Mouse (Mus musculus): Measurements from ENCODE around the gene Itga7. TPM values are rescaled to one million over a fixed set of nuclear protein-coding genes. Genes with fewer than 3 reads are reported as not detected.

Gene Itga7
- polyA plus RNA-seq, 1 experiment from 2014 or later: 4.8 TPM

GRCm38 (mm10) chr10:128940475-128941061, 7.0 kb downstream of the Itga7 start:
- ATAC-seq (ENCODE audit: low FRiP score, low read depth): no peak
- H3K27me3 ChIP-seq: peaks cover 15% of the 10 kb centered on the region
- no peak overlapping the region for H3K4me3 ChIP-seq
- no peaks in the 10 kb centered on the region for H3K4me1 ChIP-seq
- no peaks in the 10 kb centered on the region for H3K9me3 ChIP-seq
- H3K27ac ChIP-seq: no peak overlapping the region
- WGBS: 81% methylated on average over 10 of the region's 10 CpGs
- H3K9ac ChIP-seq: no peak overlapping the region
- H3K4me2 ChIP-seq (replicated peaks): no peak overlapping the region
- H3K36me3 ChIP-seq: no peaks in the 10 kb centered on the region

GRCm38 (mm10) chr10:128945675-128946074, 12.1 kb downstream of the Itga7 start:
- Histone ChIP-seq H3K4me1 (no peaks in the 10 kb centered on the region), H3K27me3 (no peaks in the 10 kb centered on the region), H3K36me3 (no peaks in the 10 kb centered on the region), H3K4me2 (replicated peaks) (no peak overlapping the region), H3K27ac (no peak overlapping the region), H3K9me3 (no peaks in the 10 kb centered on the region), H3K4me3 (no peak overlapping the region), H3K9ac (no peak overlapping the region)
- WGBS: 23% methylated on average over 3 of the region's 3 CpGs
- no peak for ATAC-seq (ENCODE audit: low FRiP score, low read depth)

GRCm38 (mm10) chr10:128947496-128947895, 13.9 kb downstream of the Itga7 start:
- Histone ChIP-seq H3K9me3 (no peaks in the 10 kb centered on the region), H3K4me2 (replicated peaks) (no peak overlapping the region), H3K27ac (no peak overlapping the region), H3K36me3 (no peaks in the 10 kb centered on the region), H3K4me3 (no peak overlapping the region), H3K4me1 (no peaks in the 10 kb centered on the region), H3K9ac (no peak overlapping the region), H3K27me3 (no peaks in the 10 kb centered on the region)
- ATAC-seq (ENCODE audit: low FRiP score, low read depth): no peak
- WGBS: 90% methylated on average over 4 of the region's 4 CpGs

- 66% methylated on average over 16 of the region's 16 CpGs for WGBS
- ATAC-seq (ENCODE audit: low FRiP score, low read depth): no peak
- no peaks in the 10 kb centered on the region for H3K4me1 ChIP-seq
- no peak overlapping the region for H3K4me3 ChIP-seq
- no peaks in the 10 kb centered on the region for H3K9me3 ChIP-seq
- no peak overlapping the region for H3K9ac ChIP-seq
- H3K36me3 ChIP-seq: no peaks in the 10 kb centered on the region
- no peak overlapping the region for H3K27ac ChIP-seq
- H3K27me3 ChIP-seq: no peaks in the 10 kb centered on the region
- no peak overlapping the region for H3K4me2 ChIP-seq (replicated peaks)
Measured at GRCm38 (mm10) chr10:128950208-128950887, 16.7 kb downstream of the Itga7 start.

- Histone ChIP-seq H3K4me2 (replicated peaks) (no peak overlapping the region), H3K4me1 (no peaks in the 10 kb centered on the region; the same call in 1 of the 2 replicates), H3K9ac (no peak overlapping the region), H3K4me3 (no peak overlapping the region), H3K27me3 (peaks cover 6% of the 10 kb centered on the region; the same call in 1 of the 2 replicates), H3K27ac (no peak overlapping the region), H3K36me3 (no peaks in the 10 kb centered on the region), H3K9me3 (no peaks in the 10 kb centered on the region)
- ATAC-seq (ENCODE audit: low FRiP score, low read depth): no peak
- WGBS: 78% methylated on average over 10 of the region's 10 CpGs
Measured at GRCm38 (mm10) chr10:128958340-128958739, 24.7 kb downstream of the Itga7 start.

GRCm38 (mm10) chr10:128960142-128960541, 26.5 kb downstream of the Itga7 start:
- no peak for ATAC-seq (ENCODE audit: low FRiP score, low read depth)
- WGBS: 75% methylated on average over 4 of the region's 4 CpGs

GRCm38 (mm10) chr10:128960590-128961584, 27.3 kb downstream of the Itga7 start, which contains the start of gene Mettl7b:
Gene Mettl7b (minus strand): TSS chr10:128960988.
- no peak for ATAC-seq (ENCODE audit: low FRiP score, low read depth)
- no peaks in the 10 kb centered on the region; the same call in 1 of the 2 replicates for H3K4me1 ChIP-seq
- no peak within 1 kb of the TSS for H3K4me2 ChIP-seq (replicated peaks)
- H3K4me3 ChIP-seq: no peak within 1 kb of the TSS
- peaks cover 6% of the 10 kb centered on the region; the same call in 1 of the 2 replicates for H3K27me3 ChIP-seq
- no peaks in the 10 kb centered on the region for H3K36me3 ChIP-seq
- H3K9ac ChIP-seq: no peak within 1 kb of the TSS
- no peaks in the 10 kb centered on the region for H3K9me3 ChIP-seq
- 78% methylated on average over 12 of the region's 12 CpGs for WGBS
- no peak within 1 kb of the TSS for H3K27ac ChIP-seq

More at GRCm38 (mm10) chr10:128960142-128960541, 26.5 kb downstream of the Itga7 start:
- H3K27me3 ChIP-seq: peaks cover 6% of the 10 kb centered on the region; the same call in 1 of the 2 replicates
- no peak overlapping the region for H3K4me3 ChIP-seq
- no peaks in the 10 kb centered on the region for H3K9me3 ChIP-seq
- no peaks in the 10 kb centered on the region; the same call in 1 of the 2 replicates for H3K4me1 ChIP-seq
- no peaks in the 10 kb centered on the region for H3K36me3 ChIP-seq
- no peak overlapping the region for H3K4me2 ChIP-seq (replicated peaks)
- no peak overlapping the region for H3K9ac ChIP-seq
- H3K27ac ChIP-seq: no peak overlapping the region

- no peaks in the 10 kb centered on the region for H3K27me3 ChIP-seq
- H3K4me2 ChIP-seq (replicated peaks): no peak overlapping the region
- ATAC-seq (ENCODE audit: low FRiP score, low read depth): no peak
- no peak overlapping the region for H3K9ac ChIP-seq
- no peaks in the 10 kb centered on the region for H3K9me3 ChIP-seq
- H3K4me1 ChIP-seq: no peaks in the 10 kb centered on the region; the same call in 1 of the 2 replicates
- no peaks in the 10 kb centered on the region for H3K36me3 ChIP-seq
- no peak overlapping the region for H3K4me3 ChIP-seq
- WGBS: 65% methylated on average over 2 of the region's 2 CpGs
- no peak overlapping the region for H3K27ac ChIP-seq
Measured at GRCm38 (mm10) chr10:128964961-128965360, 31.3 kb downstream of the Itga7 start.

GRCm38 (mm10) chr10:128965871-128966270, 32.3 kb downstream of the Itga7 start:
- 87% methylated on average over 6 of the region's 6 CpGs for WGBS

GRCm38 (mm10) chr10:128968341-128968749, 34.7 kb downstream of the Itga7 start:
- WGBS: 9% methylated on average over 1 of the region's 1 CpGs
- Histone ChIP-seq H3K4me3 (no peak overlapping the region), H3K36me3 (no peaks in the 10 kb centered on the region), H3K27ac (no peak overlapping the region), H3K4me2 (replicated peaks) (no peak overlapping the region), H3K4me1 (no peaks in the 10 kb centered on the region), H3K9me3 (no peaks in the 10 kb centered on the region), H3K9ac (no peak overlapping the region), H3K27me3 (no peaks in the 10 kb centered on the region)
- no peak for ATAC-seq (ENCODE audit: low FRiP score, low read depth)

More at GRCm38 (mm10) chr10:128965871-128966270, 32.3 kb downstream of the Itga7 start:
- Histone ChIP-seq H3K4me1 (no peaks in the 10 kb centered on the region; the same call in 1 of the 2 replicates), H3K9ac (no peak overlapping the region), H3K27me3 (no peaks in the 10 kb centered on the region), H3K4me3 (no peak overlapping the region), H3K4me2 (replicated peaks) (no peak overlapping the region), H3K27ac (no peak overlapping the region), H3K9me3 (no peaks in the 10 kb centered on the region), H3K36me3 (no peaks in the 10 kb centered on the region)
- ATAC-seq (ENCODE audit: low FRiP score, low read depth): no peak

- no peak overlapping the region for H3K9ac ChIP-seq
- no peaks in the 10 kb centered on the region for H3K9me3 ChIP-seq
- no peaks in the 10 kb centered on the region for H3K27me3 ChIP-seq
- no peaks in the 10 kb centered on the region for H3K36me3 ChIP-seq
- ATAC-seq (ENCODE audit: low FRiP score, low read depth): no peak
- no peak overlapping the region for H3K4me3 ChIP-seq
- H3K4me1 ChIP-seq: no peaks in the 10 kb centered on the region
- WGBS: 57% methylated on average over 1 of the region's 1 CpGs
- no peak overlapping the region for H3K4me2 ChIP-seq (replicated peaks)
- no peak overlapping the region for H3K27ac ChIP-seq
Measured at GRCm38 (mm10) chr10:128970740-128971250, 37.2 kb downstream of the Itga7 start.
